Mouse (Mus musculus) inflammation-experienced regulatory T-cells, adult 16 weeks (primary cell): ENCODE measurements around the gene Zfp319. TPM values are rescaled to one million over a fixed set of nuclear protein-coding genes. Genes with fewer than 3 reads are reported as not detected.

Experiments used
- polyA plus RNA-seq: library from polyadenylated mRNA; unstranded; fragments of 100-300 nt; shearing (Covaris generic); gene quantifications from one replicate; pipeline ENCODE4 v1.2.1, GENCODE M21; 2017

Gene Zfp319
- polyA plus RNA-seq = 10.1 TPM

DNA sequence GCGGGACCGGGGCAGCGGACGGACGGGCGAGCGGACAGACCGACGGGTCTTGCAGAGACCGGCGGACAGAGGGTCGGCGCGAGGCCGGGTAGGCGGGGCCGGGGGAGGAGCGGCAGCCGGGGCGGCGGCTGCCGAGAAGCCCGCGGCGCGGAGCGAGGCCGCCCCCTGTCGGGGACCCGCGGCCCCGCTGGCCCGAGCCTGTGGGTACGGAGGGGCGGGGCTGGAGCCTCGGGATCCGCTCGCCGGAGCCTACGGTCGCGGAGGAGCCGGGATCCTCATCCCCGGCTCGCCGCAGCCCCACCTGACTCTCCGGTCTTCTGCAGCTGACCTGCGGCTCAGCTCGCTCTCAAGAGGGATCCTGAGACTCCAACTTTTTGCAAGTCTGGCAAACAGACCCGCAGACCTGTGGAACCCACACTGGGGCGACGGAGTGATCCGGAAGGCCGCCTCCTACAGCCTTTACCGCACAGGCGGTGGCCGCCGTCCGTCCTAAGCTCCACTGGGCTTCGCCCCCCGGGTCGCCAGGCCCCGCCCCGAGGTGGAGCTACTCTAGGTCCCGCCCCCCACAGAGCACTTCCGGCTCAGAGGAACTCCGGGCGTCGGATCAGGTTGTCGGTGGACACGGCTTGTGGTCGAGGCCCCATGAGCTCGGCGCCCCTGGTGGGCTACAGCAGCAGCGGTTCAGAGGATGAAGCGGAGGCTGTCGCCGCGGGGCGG, at the start of gene Zfp319, which contains the start of gene Usb1:
Gene Zfp319 (minus strand): TSS at position 231 of the 717 bp plus-strand sequence.
Gene Usb1 (plus strand): TSS at position 565 of the 717 bp plus-strand sequence.

GRCm38 (mm10) chr8:95352151-95352870, 20.6 kb upstream of the Zfp319 start, which contains the start of gene Mmp15:
TSS of gene Mmp15 (plus strand) at chr8:95352268.

GRCm38 (mm10) chr8:95310342-95310970, 21.3 kb downstream of the Zfp319 start, which contains the start of gene Tepp:
TSS of gene Tepp (plus strand) at chr8:95310566.

DNA sequence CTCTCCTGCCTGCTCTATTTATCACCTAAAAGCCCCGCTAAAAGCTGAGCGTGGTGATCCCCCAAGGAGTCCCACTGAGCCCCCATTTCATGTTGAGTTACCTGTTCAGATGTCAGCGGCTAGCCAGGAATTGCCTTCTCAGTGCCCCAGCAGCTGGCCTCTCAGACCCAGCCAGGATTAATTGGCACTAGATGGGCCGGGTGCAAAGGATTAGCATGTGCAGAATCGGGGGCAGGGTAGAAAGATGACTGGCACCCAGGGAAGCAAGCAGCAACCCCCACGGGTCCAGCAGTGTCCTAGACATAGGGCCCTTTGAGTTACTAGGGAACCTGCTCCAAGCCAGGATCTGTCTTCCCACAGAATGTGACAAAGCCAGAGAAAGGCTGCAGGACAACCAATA, 25.3 kb downstream of the Zfp319 start, which contains the start of gene Cngb1:
Gene Cngb1 (minus strand): TSS at position 155 of the 400 bp plus-strand sequence.

Other genes with a start within 250 kb of the Zfp319 start
- 0.16 TPM for gene Kifc3, start 129.1 kb downstream of the Zfp319 start, polyA plus RNA-seq
- gene Cngb1, start 25.4 kb downstream of the Zfp319 start, polyA plus RNA-seq = not detected
- gene Tepp, start 21.4 kb downstream of the Zfp319 start, polyA plus RNA-seq = not detected
- gene Usb1, start 334 bp upstream of the Zfp319 start, polyA plus RNA-seq = 76.9 TPM
- gene Mmp15, start 20.3 kb upstream of the Zfp319 start, polyA plus RNA-seq = 0.79 TPM
- 47.1 TPM for gene Cfap20, start 102.9 kb upstream of the Zfp319 start, polyA plus RNA-seq
- gene Csnk2a2, start 158.1 kb upstream of the Zfp319 start, polyA plus RNA-seq = 5.6 TPM
- not detected for gene Ccdc113, start 202.1 kb upstream of the Zfp319 start, polyA plus RNA-seq
- gene Prss54, start 244.4 kb upstream of the Zfp319 start, polyA plus RNA-seq = not detected